Mouse (Mus musculus): ENCODE measurements around the gene Fgd6.

Fgd6 gene

GRCm38 (mm10) chr10:94045301-94045700, 9.5 kb downstream of the Fgd6 start:
- in situ Hi-C loops (cut with MboI) = no loop called here

- in situ Hi-C loops (cut with MboI) = no loop called here
Measured at GRCm38 (mm10) chr10:94047024-94047423, 11.2 kb downstream of the Fgd6 start.

- in situ Hi-C loops (cut with MboI) = no loop called here
Measured at GRCm38 (mm10) chr10:94047845-94048559, 12.2 kb downstream of the Fgd6 start.

GRCm38 (mm10) chr10:94049121-94049520, 13.3 kb downstream of the Fgd6 start:
- in situ Hi-C loops (cut with MboI) = no loop called here

- in situ Hi-C loops (cut with MboI) = no loop called here
Measured at GRCm38 (mm10) chr10:94050736-94051135, 14.9 kb downstream of the Fgd6 start.

- in situ Hi-C loops (cut with MboI) = no loop called here
Measured at GRCm38 (mm10) chr10:94056487-94056886, 20.7 kb downstream of the Fgd6 start.

GRCm38 (mm10) chr10:94059618-94060055, 23.8 kb downstream of the Fgd6 start:
- in situ Hi-C loops (cut with MboI) = no loop called here

GRCm38 (mm10) chr10:94060190-94060589, 24.4 kb downstream of the Fgd6 start:
- in situ Hi-C loops (cut with MboI) = no loop called here

GRCm38 (mm10) chr10:94062357-94062756, 26.6 kb downstream of the Fgd6 start:
- in situ Hi-C loops (cut with MboI) = no loop called here

- in situ Hi-C loops (cut with MboI) = no loop called here
Measured at GRCm38 (mm10) chr10:94066896-94067295, 31.1 kb downstream of the Fgd6 start.

GRCm38 (mm10) chr10:94068701-94069100, 32.9 kb downstream of the Fgd6 start:
- in situ Hi-C loops (cut with MboI) = no loop called here

- in situ Hi-C loops (cut with MboI) = no loop called here
Measured at GRCm38 (mm10) chr10:94071641-94072040, 35.8 kb downstream of the Fgd6 start.

- in situ Hi-C loops (cut with MboI) = no loop called here
Measured at GRCm38 (mm10) chr10:94072261-94072915, 36.6 kb downstream of the Fgd6 start.

GRCm38 (mm10) chr10:94072916-94073465, 37.2 kb downstream of the Fgd6 start:
- in situ Hi-C loops (cut with MboI) = no loop called here

- in situ Hi-C loops (cut with MboI) = no loop called here
Measured at GRCm38 (mm10) chr10:94076966-94077825, 41.4 kb downstream of the Fgd6 start.

- in situ Hi-C loops (cut with MboI) = no loop called here
Measured at GRCm38 (mm10) chr10:94080740-94081139, 44.9 kb downstream of the Fgd6 start.

GRCm38 (mm10) chr10:94082040-94082734, 46.4 kb downstream of the Fgd6 start:
- in situ Hi-C loops (cut with MboI) = no loop called here

GRCm38 (mm10) chr10:94086315-94086714, 50.5 kb downstream of the Fgd6 start:
- in situ Hi-C loops (cut with MboI) = no loop called here

- in situ Hi-C loops (cut with MboI) = no loop called here
Measured at GRCm38 (mm10) chr10:94087367-94088077, 51.7 kb downstream of the Fgd6 start.

- in situ Hi-C loops (cut with MboI) = no loop called here
Measured at GRCm38 (mm10) chr10:94090032-94090431, 54.2 kb downstream of the Fgd6 start.

GRCm38 (mm10) chr10:94093534-94093933, 57.7 kb downstream of the Fgd6 start:
- in situ Hi-C loops (cut with MboI) = no loop called here

Measured in mature B cell (primary cell).